ENCODE assay signal across 9 mouse cellular contexts in genomic region chr8:117646020-117646419, GRCm38 (mm10). TPM values are rescaled to one million over a fixed set of nuclear protein-coding genes. Genes with fewer than 3 reads are reported as not detected.
DNase-seq lines count a peak whose midpoint lies in the region; ATAC-seq and TF ChIP-seq lines count a peak whose summit lies in the region.
"Had no signal": no experiment of that assay in that cellular context is flagged by ENCODE, and none has a peak within 500 bp of the region (broad histone marks: within the 10 kb centered on the region; RNA-seq: fewer than 3 reads in every experiment).

No protein-coding gene starts in this region.

- 64% methylated on average over 2 of the region's 2 CpGs for WGBS in spleen, adult 2 months
- 32% methylated on average over 2 of the region's 2 CpGs for WGBS in liver, postnatal 0 days (ENCODE audit: insufficient replicate concordance)
- 9% methylated on average over 2 of the region's 2 CpGs for WGBS in small intestine, adult 2 months

- no peak for TF ChIP-seq POLR2A in spleen, adult 2 months (IDR thresholded peaks at IDR 0.05; ENCODE audit: low read depth, low read length)
- TF ChIP-seq POLR2A in small intestine, adult 2 months (IDR thresholded peaks at IDR 0.05; ENCODE audit: low read depth, low read length) = no peak

- no peak overlapping the region for H3K27ac ChIP-seq in spleen, adult 2 months (ENCODE audit: insufficient read depth, low read length)
- peak overlapping the region; percentile 53 for H3K27ac ChIP-seq in liver, postnatal 0 days (ENCODE audit: low read depth)
- peak overlapping the region; percentile 97 for H3K27ac ChIP-seq in small intestine, adult 2 months (ENCODE audit: insufficient read depth, low read depth, low read length)
- H3K27ac ChIP-seq: limb, embryonic 15.5 days had no signal

- TF ChIP-seq CTCF in spleen, adult 2 months (IDR thresholded peaks at IDR 0.05; ENCODE audit: extremely low read depth, insufficient read depth, insufficient read length, insufficient replicate concordance) = peak; percentile 13; the same call in 1 of the 2 replicates
- TF ChIP-seq CTCF in liver, postnatal 0 days (IDR thresholded peaks at IDR 0.05; ENCODE audit: low read depth) = peak; percentile 86
- peak; percentile 64; the same call in 1 of the 2 replicates for TF ChIP-seq CTCF in small intestine, adult 2 months (IDR thresholded peaks at IDR 0.05; ENCODE audit: extremely low read depth, insufficient read length, insufficient replicate concordance, low read depth, low read length)

- H3K27me3 ChIP-seq in spleen, adult 2 months (ENCODE audit: control insufficient read depth, insufficient read depth, low read length) = no peaks in the 10 kb centered on the region
- no peaks in the 10 kb centered on the region for H3K27me3 ChIP-seq in liver, postnatal 0 days (ENCODE audit: insufficient read depth, low read length)
- no peaks in the 10 kb centered on the region for H3K27me3 ChIP-seq in small intestine, adult 2 months (ENCODE audit: control insufficient read depth, insufficient read depth, low read length)
- H3K27me3 ChIP-seq: limb, embryonic 15.5 days had no signal

- ATAC-seq in liver, postnatal 0 days = peak; percentile 85

- no peaks in the 10 kb centered on the region for H3K4me1 ChIP-seq in spleen, adult 2 months (ENCODE audit: control insufficient read depth, insufficient read depth, insufficient read length)
- H3K4me1 ChIP-seq in liver, postnatal 0 days (ENCODE audit: insufficient read depth) = no peaks in the 10 kb centered on the region
- peaks cover 20% of the 10 kb centered on the region; the same call in 1 of the 2 replicates for H3K4me1 ChIP-seq in small intestine, adult 2 months (ENCODE audit: control insufficient read depth, insufficient read depth, insufficient read length, low read length)
- H3K4me1 ChIP-seq: limb, embryonic 15.5 days had no signal

- peaks cover 3% of the 10 kb centered on the region; the same call in 1 of the 2 replicates for H3K9me3 ChIP-seq in liver, postnatal 0 days (ENCODE audit: low read length)
- H3K9me3 ChIP-seq: limb, embryonic 15.5 days had no signal

- H3K4me3 ChIP-seq in spleen, adult 2 months (ENCODE audit: extremely low read depth, insufficient read depth, insufficient read length) = no peak overlapping the region
- no peak overlapping the region for H3K4me3 ChIP-seq in liver, postnatal 0 days (ENCODE audit: low read depth, low read length)
- no peak overlapping the region for H3K4me3 ChIP-seq in small intestine, adult 2 months (ENCODE audit: low read depth, low read length)
- H3K4me3 ChIP-seq: limb, embryonic 15.5 days had no signal

- H3K9ac ChIP-seq in liver, postnatal 0 days (replicated peaks) = no peak overlapping the region
- H3K9ac ChIP-seq: limb, embryonic 15.5 days had no signal

- TF ChIP-seq EP300 in liver, postnatal 0 days (IDR thresholded peaks at IDR 0.05; ENCODE audit: low read depth) = no peak

- H3K36me3 ChIP-seq in spleen, adult 2 months (ENCODE audit: control insufficient read depth, insufficient read depth, low read length) = no peaks in the 10 kb centered on the region
- no peaks in the 10 kb centered on the region for H3K36me3 ChIP-seq in liver, postnatal 0 days (replicated peaks; ENCODE audit: insufficient read depth, low read length)
- H3K36me3 ChIP-seq in small intestine, adult 2 months (ENCODE audit: control insufficient read depth, insufficient read depth, low read length) = no peaks in the 10 kb centered on the region
- H3K36me3 ChIP-seq: limb, embryonic 15.5 days had no signal

- H3K4me2 ChIP-seq in liver, postnatal 0 days (ENCODE audit: low read depth, low read length) = no peak overlapping the region
- H3K4me2 ChIP-seq: limb, embryonic 15.5 days had no signal

- DNase-seq in cerebellum, adult 9-10 months = peak; percentile 6
- no peak for DNase-seq in cerebellum, adult 11-12 months
- DNase-seq in spleen, adult 2 months (ENCODE audit: low read depth in 1 of 2, low spot score in 2 of 2) = peak in 1 of 2 experiments; percentile 16
- no peak for DNase-seq in spleen, adult 12 weeks (ENCODE audit: low spot score)
- peak; percentile 84 for DNase-seq in embryo, embryonic 10.5 days (ENCODE audit: low spot score)
- DNase-seq in kidney, postnatal 14 days = peak; percentile 56
- peak; percentile 74 for DNase-seq in liver, postnatal 0 days

RNA-seq across cellular contexts. Expression of gene Sdr42e1, which starts 27.5 kb away (rescaled TPM):
- polyA plus RNA-seq in spleen, adult 2 months (2012; rRNA removed) = 2.0 and 2.6 TPM in 2 replicates
- polyA plus RNA-seq in liver, postnatal 0 days (2015; fragmentation: Nextera tagmentation; extraction: Ambion mirVana) = 12.6 and 12.8 TPM in 2 replicates
- polyA plus RNA-seq in small intestine, adult 2 months (2012; rRNA removed) = 4.4 and 7.4 TPM in 2 replicates

RNA-seq across cellular contexts. Expression of gene Hsd17b2, which starts 55.7 kb away (rescaled TPM):
- polyA plus RNA-seq in spleen, adult 2 months (2012; rRNA removed) = not detected in 2 replicates
- 189 and 204 TPM in 2 replicates for polyA plus RNA-seq in liver, postnatal 0 days (2015; fragmentation: Nextera tagmentation; extraction: Ambion mirVana)
- polyA plus RNA-seq in small intestine, adult 2 months (2012; rRNA removed) = 14.0 and 85.7 TPM in 2 replicates

Comparison
In these comparisons a context has a peak if more than half of its experiments do, and no peak if none do; other contexts are left out.
1. DNase-seq: peak in cerebellum, adult 9-10 months (single experiment), embryo, embryonic 10.5 days (single experiment), kidney, postnatal 14 days (single experiment) and liver, postnatal 0 days (single experiment); none in cerebellum, adult 11-12 months (single experiment) and spleen, adult 12 weeks (single experiment).
2. CTCF ChIP-seq: peak in every context shown above with its lines; median percentile 86 in liver, postnatal 0 days; 64 in small intestine, adult 2 months; 13 in spleen, adult 2 months.
3. RNA of gene Hsd17b2, which starts 55.7 kb away (polyA plus RNA-seq): 189 to 204 TPM in liver, postnatal 0 days and 14.0 to 85.7 TPM in small intestine, adult 2 months; not detected in spleen, adult 2 months; every median in the first group is over 10 times any median in the second.